Mouse (Mus musculus): ENCODE results near the gene Srsf9. TPM values are rescaled to one million over a fixed set of nuclear protein-coding genes. Genes with fewer than 3 reads are reported as not detected.
"Not testable (repeated sequence)": the region's sequence is repeated elsewhere in the genome, so short reads cannot be mapped to it uniquely, and the experiment has no call there.

Srsf9 gene
- total and polyA plus RNA-seq, 2 experiments = 17.0 to 25.2 TPM

- TF ChIP-seq CTCF (IDR thresholded peaks at IDR 0.05; ENCODE audit: low read depth, low read length) (no peak), POLR2A (IDR thresholded peaks at IDR 0.05; ENCODE audit: extremely low read depth, insufficient read depth, low read length) (no peak)
- WGBS = 49% methylated on average over 13 of the region's 13 CpGs
- H3K27ac ChIP-seq (replicated peaks; ENCODE audit: insufficient read depth, low read depth, low read length) = no peak overlapping the region
- DNase-seq (ENCODE audit: extremely low read depth, low read depth, low spot score) = no peak
- peaks cover 9% of the 10 kb centered on the region; the same call in 1 of the 2 replicates for H3K4me1 ChIP-seq (ENCODE audit: control insufficient read depth, insufficient read depth, low read length)
- no peaks in the 10 kb centered on the region; the same call in 1 of the 2 replicates for H3K79me2 ChIP-seq (ENCODE audit: control insufficient read depth, insufficient read depth, low read length)
- peaks cover 6% of the 10 kb centered on the region; the same call in 1 of the 2 replicates for H3K36me3 ChIP-seq (ENCODE audit: control insufficient read depth, insufficient read depth, low read length)
- H3K27me3 ChIP-seq (ENCODE audit: control insufficient read depth, insufficient read depth, low read length) = no peaks in the 10 kb centered on the region
- H3K9ac ChIP-seq (ENCODE audit: low read depth, low read length) = no peak overlapping the region
- H3K4me3 ChIP-seq (ENCODE audit: insufficient read depth, low read depth, low read length) = no peak overlapping the region
These were observed 25.4 kb upstream of the Srsf9 start for GRCm38 (mm10) chr5:115301615-115302014.

GRCm38 (mm10) chr5:115302190-115302589 is 24.8 kb upstream of the Srsf9 start:
- H3K79me2 ChIP-seq (ENCODE audit: control insufficient read depth, insufficient read depth, low read length); H3K4me1 ChIP-seq (ENCODE audit: control insufficient read depth, insufficient read depth, low read length); H3K4me3 ChIP-seq (ENCODE audit: insufficient read depth, low read depth, low read length); H3K27ac ChIP-seq (replicated peaks; ENCODE audit: insufficient read depth, low read depth, low read length); H3K27me3 ChIP-seq (ENCODE audit: control insufficient read depth, insufficient read depth, low read length); H3K9ac ChIP-seq (ENCODE audit: low read depth, low read length); DNase-seq (ENCODE audit: extremely low read depth, low read depth, low spot score); H3K36me3 ChIP-seq (ENCODE audit: control insufficient read depth, insufficient read depth, low read length): not testable (repeated sequence)
- WGBS = 76% methylated on average over 7 of the region's 7 CpGs

GRCm38 (mm10) chr5:115312354-115312753 is 14.6 kb upstream of the Srsf9 start:
- no peaks in the 10 kb centered on the region for H3K79me2 ChIP-seq (ENCODE audit: control insufficient read depth, insufficient read depth, low read length)
- DNase-seq (ENCODE audit: extremely low read depth, low read depth, low spot score) = no peak
- H3K4me3 ChIP-seq (ENCODE audit: insufficient read depth, low read depth, low read length) = no peak overlapping the region
- H3K9ac ChIP-seq (ENCODE audit: low read depth, low read length) = no peak overlapping the region
- no peaks in the 10 kb centered on the region for H3K36me3 ChIP-seq (ENCODE audit: control insufficient read depth, insufficient read depth, low read length)
- H3K27me3 ChIP-seq (ENCODE audit: control insufficient read depth, insufficient read depth, low read length) = no peaks in the 10 kb centered on the region
- TF ChIP-seq CTCF (IDR thresholded peaks at IDR 0.05; ENCODE audit: low read depth, low read length) (no peak), POLR2A (IDR thresholded peaks at IDR 0.05; ENCODE audit: extremely low read depth, insufficient read depth, low read length) (no peak)
- 78% methylated on average over 4 of the region's 4 CpGs for WGBS
- H3K27ac ChIP-seq (replicated peaks; ENCODE audit: insufficient read depth, low read depth, low read length) = no peak overlapping the region
- H3K4me1 ChIP-seq (ENCODE audit: control insufficient read depth, insufficient read depth, low read length) = no peaks in the 10 kb centered on the region

- H3K79me2 ChIP-seq (ENCODE audit: control insufficient read depth, insufficient read depth, low read length) = no peaks in the 10 kb centered on the region
- no peak for DNase-seq (ENCODE audit: extremely low read depth, low read depth, low spot score)
- H3K36me3 ChIP-seq (ENCODE audit: control insufficient read depth, insufficient read depth, low read length) = no peaks in the 10 kb centered on the region
- no peak overlapping the region for H3K9ac ChIP-seq (ENCODE audit: low read depth, low read length)
- H3K4me3 ChIP-seq (ENCODE audit: insufficient read depth, low read depth, low read length) = no peak overlapping the region
- no peaks in the 10 kb centered on the region for H3K4me1 ChIP-seq (ENCODE audit: control insufficient read depth, insufficient read depth, low read length)
- no peaks in the 10 kb centered on the region for H3K27me3 ChIP-seq (ENCODE audit: control insufficient read depth, insufficient read depth, low read length)
- TF ChIP-seq POLR2A (IDR thresholded peaks at IDR 0.05; ENCODE audit: extremely low read depth, insufficient read depth, low read length) (no peak), CTCF (IDR thresholded peaks at IDR 0.05; ENCODE audit: low read depth, low read length) (no peak)
- no peak overlapping the region for H3K27ac ChIP-seq (replicated peaks; ENCODE audit: insufficient read depth, low read depth, low read length)
- WGBS = 80% methylated on average over 10 of the region's 10 CpGs
These were observed 13.9 kb upstream of the Srsf9 start for GRCm38 (mm10) chr5:115312816-115313667.

- TF ChIP-seq CTCF (IDR thresholded peaks at IDR 0.05; ENCODE audit: low read depth, low read length) (no peak), POLR2A (IDR thresholded peaks at IDR 0.05; ENCODE audit: extremely low read depth, insufficient read depth, low read length) (no peak)
- DNase-seq (ENCODE audit: extremely low read depth, low read depth, low spot score) = no peak
- no peaks in the 10 kb centered on the region for H3K27me3 ChIP-seq (ENCODE audit: control insufficient read depth, insufficient read depth, low read length)
- H3K4me3 ChIP-seq (ENCODE audit: insufficient read depth, low read depth, low read length) = no peak overlapping the region
- H3K79me2 ChIP-seq (ENCODE audit: control insufficient read depth, insufficient read depth, low read length) = no peaks in the 10 kb centered on the region
- H3K27ac ChIP-seq (replicated peaks; ENCODE audit: insufficient read depth, low read depth, low read length) = no peak overlapping the region
- H3K9ac ChIP-seq (ENCODE audit: low read depth, low read length) = no peak overlapping the region
- H3K4me1 ChIP-seq (ENCODE audit: control insufficient read depth, insufficient read depth, low read length) = no peaks in the 10 kb centered on the region
- 92% methylated on average over 5 of the region's 5 CpGs for WGBS
- no peaks in the 10 kb centered on the region for H3K36me3 ChIP-seq (ENCODE audit: control insufficient read depth, insufficient read depth, low read length)
These were observed 13.4 kb upstream of the Srsf9 start for GRCm38 (mm10) chr5:115313668-115313943.

GRCm38 (mm10) chr5:115316968-115317644 is 9.9 kb upstream of the Srsf9 start:
- H3K4me1 ChIP-seq (ENCODE audit: control insufficient read depth, insufficient read depth, low read length) = 0 out of 2 replicates have a peak, but pooled peaks cover 3% of the 10 kb centered on the region
- no peaks in the 10 kb centered on the region for H3K27me3 ChIP-seq (ENCODE audit: control insufficient read depth, insufficient read depth, low read length)
- H3K36me3 ChIP-seq (ENCODE audit: control insufficient read depth, insufficient read depth, low read length) = no peaks in the 10 kb centered on the region
- TF ChIP-seq CTCF (IDR thresholded peaks at IDR 0.05; ENCODE audit: low read depth, low read length) (no peak), POLR2A (IDR thresholded peaks at IDR 0.05; ENCODE audit: extremely low read depth, insufficient read depth, low read length) (no peak)
- H3K9ac ChIP-seq (ENCODE audit: low read depth, low read length) = no peak overlapping the region
- 54% methylated on average over 14 of the region's 14 CpGs for WGBS
- H3K4me3 ChIP-seq (ENCODE audit: insufficient read depth, low read depth, low read length) = no peak overlapping the region
- DNase-seq (ENCODE audit: extremely low read depth, low read depth, low spot score) = no peak
- no peak overlapping the region for H3K27ac ChIP-seq (replicated peaks; ENCODE audit: insufficient read depth, low read depth, low read length)
- no peaks in the 10 kb centered on the region for H3K79me2 ChIP-seq (ENCODE audit: control insufficient read depth, insufficient read depth, low read length)
